Mouse (Mus musculus) T-helper 17 cell (primary cell): ENCODE data around the gene Zkscan2.

ENCODE experiments used
- in situ Hi-C, 2 experiments: fragments of 300-600 bp; cut with MboI, MseI; formaldehyde crosslinking; loops; 1 replicate in 1 of 2; 2 replicates in 1 of 2; pipeline ENCODE4 v1.15.1; 2025; ENCODE audit warnings: high pct_unique_total_duplicates in 2 of 2

Gene Zkscan2

DNA sequence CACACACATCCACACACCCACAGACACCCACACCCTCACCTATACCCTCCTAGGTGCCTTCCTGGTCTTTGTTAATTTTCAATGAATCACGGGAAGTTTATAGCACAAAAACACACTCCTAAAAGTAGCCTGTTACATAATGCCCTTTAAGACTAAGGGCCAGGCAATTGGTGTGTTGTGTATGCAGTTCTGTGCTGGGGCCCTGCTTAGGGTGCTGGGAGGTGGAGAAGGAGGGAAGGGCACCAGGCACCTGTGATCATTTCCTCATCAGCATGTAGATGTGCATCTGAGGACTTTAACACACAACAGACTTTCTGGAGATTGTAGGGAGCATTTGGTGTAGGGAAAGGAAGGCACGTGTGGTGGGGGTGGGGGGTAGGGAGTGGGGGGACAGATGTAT is 51.5 kb downstream of the Zkscan2 start:
- in situ Hi-C loops, result no loop called here

DNA sequence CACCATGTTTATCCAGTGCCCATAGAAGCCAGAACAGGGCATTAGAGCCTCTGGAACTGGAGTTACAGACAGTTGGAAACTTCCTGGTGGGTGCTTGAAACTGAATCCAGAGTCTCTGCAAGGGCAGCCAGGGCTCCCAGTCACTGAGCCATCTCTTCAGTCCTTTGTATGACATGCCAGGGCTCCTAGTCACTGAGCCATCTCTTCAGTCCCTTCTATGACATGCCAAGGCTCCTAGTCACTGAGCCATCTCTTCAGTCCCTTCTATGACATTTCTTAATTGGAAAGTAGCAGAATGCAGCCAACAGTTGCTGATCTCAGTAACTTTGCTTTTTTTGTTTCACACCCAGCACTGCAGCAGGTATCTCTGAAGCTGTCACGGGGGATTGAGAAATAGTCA is 58.2 kb downstream of the Zkscan2 start:
- in situ Hi-C loops, result no loop called here

DNA sequence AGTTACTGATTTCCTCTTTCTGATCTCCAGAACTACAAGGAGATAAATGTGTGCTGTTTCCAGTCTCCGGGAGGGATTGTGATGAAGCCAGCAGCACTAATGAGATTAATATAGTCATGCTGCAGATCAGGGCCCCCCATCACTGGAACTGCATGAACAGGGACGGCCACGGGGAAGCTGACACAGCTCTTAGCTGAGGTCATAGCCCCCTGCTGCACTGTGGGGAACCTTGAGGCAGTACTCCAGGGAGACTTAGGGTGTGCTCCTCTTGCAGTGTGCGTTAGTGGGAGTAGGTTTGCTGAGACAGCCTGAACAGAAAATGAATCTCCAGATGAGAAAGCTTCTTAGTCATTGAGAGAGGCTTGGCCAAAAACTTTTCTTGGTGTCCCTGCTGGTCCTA is 69.0 kb downstream of the Zkscan2 start:
- in situ Hi-C loops, result no loop called here

DNA sequence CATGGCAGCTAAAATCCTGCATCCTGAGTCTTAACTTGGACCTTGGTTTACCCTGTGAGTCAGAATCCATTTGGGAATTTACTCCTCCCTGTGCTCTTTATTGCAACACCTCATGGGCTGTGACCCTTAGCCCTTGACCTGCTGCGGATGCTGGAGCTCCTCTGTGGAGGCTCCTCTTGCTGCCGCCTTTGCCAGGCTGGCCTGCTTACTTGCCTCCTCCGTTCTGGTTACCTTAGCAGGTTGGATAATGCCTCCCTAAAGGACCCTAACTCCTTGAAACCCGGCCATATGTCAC is 69.9 kb downstream of the Zkscan2 start:
- in situ Hi-C loops, result no loop called here

DNA sequence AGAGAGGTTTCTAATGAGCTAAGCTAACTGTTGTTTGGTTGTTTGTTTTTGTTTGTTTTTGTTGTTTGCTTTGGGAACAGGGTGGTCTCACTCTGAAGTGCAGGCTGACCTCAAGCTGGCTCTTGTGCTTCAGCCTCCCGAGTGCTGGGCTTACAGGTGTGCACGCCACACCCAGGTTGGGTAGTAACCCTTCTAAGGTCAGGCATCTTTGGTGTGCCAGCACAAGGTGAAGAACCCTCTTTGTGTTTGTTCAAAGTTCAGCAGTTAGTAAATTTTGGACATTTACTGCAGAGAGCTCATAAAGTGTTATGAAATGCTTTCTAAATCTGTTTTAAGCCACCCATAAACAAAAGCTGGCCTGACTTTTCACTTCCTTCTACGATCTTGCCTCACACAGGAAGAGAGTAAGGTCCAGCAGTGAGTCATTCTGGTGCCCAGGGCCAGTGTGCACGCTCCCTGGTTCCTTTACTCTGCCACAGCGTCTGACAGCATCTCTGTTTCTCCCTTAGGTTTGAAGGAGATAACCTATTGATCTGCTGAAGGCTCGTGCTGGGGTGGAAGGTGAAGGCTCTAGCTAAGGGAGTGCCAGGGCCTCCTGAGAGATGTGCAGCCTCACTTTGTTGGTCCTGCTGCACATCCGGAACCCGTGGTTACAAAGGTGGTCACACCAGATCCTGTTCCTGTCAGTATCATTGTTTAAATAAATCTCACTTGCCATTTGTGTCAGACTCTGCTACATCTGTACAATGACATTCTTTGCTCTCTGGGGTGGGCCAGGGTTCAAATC is 70.4 kb downstream of the Zkscan2 start:
- in situ Hi-C loops, result no loop called here
